Mouse (Mus musculus) heart, embryonic 11.5 days (tissue): ENCODE results near the gene Pik3r6. TPM values are rescaled to one million over a fixed set of nuclear protein-coding genes. Genes with fewer than 3 reads are reported as not detected.

Source experiments
- ATAC-seq: fragments of 200-750 bp; cut with Nextera tagmentation; replicated peaks from 2 replicates; pipeline ENCODE4 v1.8.0; 2017; ENCODE audit warnings: moderate library complexity; ENCODE audit not compliant: insufficient number of reproducible peaks, low FRiP score, low TSS enrichment
- H3K27ac ChIP-seq: fragments of 300-500 bp; sonication (generic); 2 replicates; pipeline ENCODE4 v1.5.1; 2014; ENCODE audit warnings: mild to moderate bottlenecking, low read depth, low read length
- H3K27me3 ChIP-seq: fragments of 300-500 bp; sonication (generic); 2 replicates; pipeline ENCODE4 v1.6.1; 2014; ENCODE audit warnings: mild to moderate bottlenecking, low read length, mixed read lengths; ENCODE audit not compliant: control insufficient read depth, insufficient read depth
- H3K36me3 ChIP-seq: fragments of 300-500 bp; sonication (generic); 2 replicates; pipeline ENCODE4 v1.6.1; 2014; ENCODE audit warnings: mild to moderate bottlenecking, low read length, moderate library complexity, mixed read lengths; ENCODE audit not compliant: control insufficient read depth, insufficient read depth
- H3K4me1 ChIP-seq: fragments of 300-500 bp; sonication (generic); 2 replicates; pipeline ENCODE4 v1.6.1; 2014; ENCODE audit warnings: low read length; ENCODE audit not compliant: control insufficient read depth, insufficient read depth
- H3K4me2 ChIP-seq: fragments of 300-500 bp; sonication (generic); 2 replicates; pipeline ENCODE4 v1.6.1; 2014; ENCODE audit warnings: mild to moderate bottlenecking, moderate library complexity
- H3K4me3 ChIP-seq: fragments of 300-500 bp; sonication (generic); 2 replicates; pipeline ENCODE4 v1.5.1; 2014; ENCODE audit warnings: low read depth, low read length
- H3K9ac ChIP-seq: fragments of 300-500 bp; sonication (generic); 2 replicates; pipeline ENCODE4 v1.6.1; 2014; ENCODE audit warnings: mild to moderate bottlenecking, low read depth, low read length, moderate library complexity
- H3K9me3 ChIP-seq: fragments of 300-500 bp; sonication (generic); replicated peaks from 2 replicates; pipeline ENCODE4 v1.6.1; 2016; ENCODE audit warnings: low read length; ENCODE audit not compliant: control insufficient read depth
- WGBS: fragments of 180-500 bp; shearing (Covaris S2); extraction: QIAGEN DNeasy Blood & Tissue Kit; methylation state at CpG from one replicate; pipeline ENCODE4 v1.1.7; 2014; ENCODE audit not compliant: insufficient replicate concordance; 5-methylcytosine and 5-hydroxymethylcytosine counted together
- polyA plus RNA-seq: library from polyadenylated mRNA; unstranded; fragments of >200 nt; fragmentation: Nextera tagmentation; extraction: Ambion mirVana; gene quantifications from 2 replicates; pipeline ENCODE4 v1.2.1, GENCODE M21; 2014

Gene Pik3r6
- polyA plus RNA-seq, 1 experiment from 2014 or later: 2.5 TPM

- WGBS: 51% methylated on average over 3 of the region's 3 CpGs
- H3K36me3 ChIP-seq: no peaks in the 10 kb centered on the region
- no peaks in the 10 kb centered on the region for H3K27me3 ChIP-seq
- H3K9me3 ChIP-seq: no peaks in the 10 kb centered on the region; the same call in 1 of the 2 replicates
- no peak overlapping the region for H3K27ac ChIP-seq
- no peaks in the 10 kb centered on the region for H3K4me1 ChIP-seq
- H3K9ac ChIP-seq: no peak overlapping the region
- no peak overlapping the region for H3K4me2 ChIP-seq
- no peak for ATAC-seq
- no peak overlapping the region for H3K4me3 ChIP-seq
Observed at GRCm38 (mm10) chr11:68513969-68514368, 11.2 kb downstream of the Pik3r6 start.

DNA sequence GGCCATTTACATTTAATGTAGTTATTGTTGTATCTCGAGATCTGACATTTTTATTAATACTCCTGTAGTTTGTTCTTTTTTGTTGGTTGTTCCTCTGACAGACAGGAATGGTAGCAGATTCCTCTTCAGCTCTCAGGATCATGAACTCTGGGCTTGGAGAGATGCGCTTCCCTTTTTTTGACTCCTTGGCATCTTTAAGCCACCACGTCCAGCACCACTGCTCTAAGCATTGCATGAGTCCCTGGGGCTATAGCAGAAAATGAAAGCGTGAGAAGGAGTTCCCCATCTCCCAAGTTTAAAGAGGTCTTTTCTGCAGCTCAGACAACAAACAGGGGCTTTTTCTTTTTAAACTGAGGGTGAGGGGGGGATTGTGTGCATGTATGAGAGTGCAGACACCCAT is 16.5 kb downstream of the Pik3r6 start:
- WGBS: 81% methylated on average over 4 of the region's 4 CpGs
- no peak for ATAC-seq

DNA sequence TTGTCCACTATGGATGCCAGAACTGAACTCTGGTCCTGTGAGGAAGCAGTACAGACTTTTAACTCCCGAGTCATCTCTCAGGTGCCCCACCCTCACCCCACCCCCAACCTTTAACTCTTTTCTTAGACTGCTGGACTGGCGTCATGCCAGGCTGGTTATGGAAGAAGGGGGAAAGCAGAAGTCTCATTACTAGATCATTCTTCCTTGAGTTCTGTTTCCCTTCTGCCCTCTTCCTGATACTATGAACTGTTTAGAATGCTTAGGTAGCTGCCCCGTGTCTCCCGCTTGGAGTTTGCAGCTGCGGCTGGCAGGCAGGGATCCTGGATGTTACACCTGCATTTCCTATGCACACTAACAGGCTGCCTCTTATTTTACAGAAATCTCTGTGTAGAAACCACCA is 17.0 kb downstream of the Pik3r6 start:
- H3K36me3 ChIP-seq: no peaks in the 10 kb centered on the region
- 83% methylated on average over 5 of the region's 5 CpGs for WGBS
- H3K4me2 ChIP-seq: no peak overlapping the region
- H3K4me1 ChIP-seq: no peaks in the 10 kb centered on the region
- ATAC-seq: no peak
- H3K9me3 ChIP-seq: peaks cover 3% of the 10 kb centered on the region; the same call in 1 of the 2 replicates
- no peak overlapping the region for H3K9ac ChIP-seq
- no peak overlapping the region for H3K4me3 ChIP-seq
- H3K27me3 ChIP-seq: no peaks in the 10 kb centered on the region
- H3K27ac ChIP-seq: no peak overlapping the region

More for the DNA sequence above, 16.5 kb downstream of the Pik3r6 start:
- Histone ChIP-seq H3K27me3 (no peaks in the 10 kb centered on the region), H3K4me1 (no peaks in the 10 kb centered on the region), H3K27ac (no peak overlapping the region), H3K9ac (no peak overlapping the region), H3K36me3 (no peaks in the 10 kb centered on the region), H3K4me2 (no peak overlapping the region), H3K4me3 (no peak overlapping the region), H3K9me3 (peaks cover 3% of the 10 kb centered on the region; the same call in 1 of the 2 replicates)

- H3K36me3 ChIP-seq: no peaks in the 10 kb centered on the region
- H3K4me1 ChIP-seq: no peaks in the 10 kb centered on the region
- ATAC-seq: no peak
- no peak overlapping the region for H3K4me2 ChIP-seq
- H3K4me3 ChIP-seq: no peak overlapping the region
- H3K9ac ChIP-seq: no peak overlapping the region
- no peak overlapping the region for H3K27ac ChIP-seq
- WGBS: 70% methylated on average over 2 of the region's 2 CpGs
- no peaks in the 10 kb centered on the region for H3K27me3 ChIP-seq
- H3K9me3 ChIP-seq: peaks cover 3% of the 10 kb centered on the region; the same call in 1 of the 2 replicates
Observed at GRCm38 (mm10) chr11:68520439-68520838, 17.6 kb downstream of the Pik3r6 start.

DNA sequence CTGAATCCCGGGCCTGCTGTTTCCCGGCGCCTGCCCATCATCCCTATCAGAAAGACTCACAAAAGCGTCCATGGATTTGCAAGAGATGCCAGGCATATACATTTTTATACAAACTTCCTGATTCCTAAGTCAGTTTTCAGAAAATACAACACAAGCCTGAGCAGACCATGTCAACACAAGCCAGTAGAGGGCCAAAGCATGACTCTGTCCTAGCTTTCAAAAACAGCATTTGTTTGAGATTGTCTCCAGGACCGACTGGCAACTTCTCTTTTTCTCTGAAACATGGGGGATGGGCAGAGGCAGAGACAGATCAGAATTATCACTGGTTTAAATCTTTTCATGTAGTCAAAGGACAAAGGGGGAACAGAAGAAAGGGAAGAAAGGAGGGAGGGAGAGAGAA is 18.5 kb downstream of the Pik3r6 start:
- Histone ChIP-seq H3K4me1 (no peaks in the 10 kb centered on the region), H3K4me2 (no peak overlapping the region), H3K27me3 (no peaks in the 10 kb centered on the region), H3K9me3 (peaks cover 3% of the 10 kb centered on the region; the same call in 1 of the 2 replicates), H3K27ac (no peak overlapping the region), H3K9ac (no peak overlapping the region), H3K4me3 (no peak overlapping the region), H3K36me3 (no peaks in the 10 kb centered on the region)
- WGBS: 73% methylated on average over 5 of the region's 5 CpGs
- no peak for ATAC-seq

DNA sequence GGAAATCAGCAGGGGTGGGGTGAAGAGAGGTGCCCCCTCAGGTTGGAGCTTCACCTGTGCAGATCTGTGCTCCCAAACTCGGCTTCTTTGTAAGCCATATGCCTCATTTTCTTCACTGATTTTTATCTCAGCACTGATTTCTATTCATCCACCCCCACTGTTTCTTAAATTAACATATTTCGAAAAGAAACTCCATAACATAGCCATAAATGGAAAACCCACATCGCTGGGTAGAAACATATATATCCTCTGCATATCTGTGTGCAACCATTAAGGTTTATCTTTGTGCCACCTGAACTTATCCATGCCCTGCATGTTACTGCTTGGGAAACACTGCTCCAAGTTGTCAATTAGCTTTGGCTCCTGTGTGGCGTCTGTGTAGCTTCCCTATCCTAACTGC is 23.6 kb downstream of the Pik3r6 start:
- Histone ChIP-seq H3K27me3 (no peaks in the 10 kb centered on the region), H3K36me3 (no peaks in the 10 kb centered on the region), H3K27ac (no peak overlapping the region), H3K4me1 (no peaks in the 10 kb centered on the region), H3K9me3 (no peaks in the 10 kb centered on the region), H3K9ac (no peak overlapping the region), H3K4me2 (no peak overlapping the region), H3K4me3 (no peak overlapping the region)
- 68% methylated on average over 4 of the region's 4 CpGs for WGBS
- ATAC-seq: no peak

DNA sequence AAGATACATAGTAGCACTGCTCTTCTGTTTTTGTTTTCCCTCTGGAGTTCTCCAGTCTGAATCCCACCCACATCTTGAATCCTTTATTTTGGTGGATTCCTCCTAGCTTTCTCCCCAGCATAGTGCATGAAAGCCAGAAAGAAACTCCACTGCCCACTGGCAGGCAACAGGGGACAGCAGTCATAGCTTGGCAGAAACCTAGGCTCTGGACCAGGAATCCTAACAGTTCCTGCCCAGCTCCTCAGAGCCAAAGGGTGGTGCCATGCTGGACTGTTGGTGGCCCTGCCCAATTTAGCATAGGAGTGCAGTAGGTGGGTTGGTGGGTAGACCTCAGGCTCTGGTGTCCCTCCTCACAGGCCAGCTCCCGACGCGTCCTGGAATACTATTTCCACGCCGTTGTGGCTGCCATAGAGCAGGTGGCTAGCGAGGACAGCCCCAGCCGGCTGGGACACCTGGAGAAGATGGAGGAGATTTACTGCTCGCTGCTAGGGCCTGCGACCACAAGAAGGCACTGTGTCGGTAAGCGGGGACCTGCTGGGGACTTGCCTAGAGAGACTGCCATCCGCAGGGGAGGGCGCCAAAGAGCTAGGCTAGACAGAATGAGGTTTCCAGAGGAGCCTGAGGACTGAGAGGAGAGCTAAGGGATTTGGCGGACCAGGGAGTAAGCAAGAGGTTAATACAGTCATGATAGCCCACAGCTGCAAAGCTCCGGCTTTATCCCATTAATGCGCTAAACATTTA is 28.4 kb downstream of the Pik3r6 start:
- Histone ChIP-seq H3K9me3 (no peaks in the 10 kb centered on the region), H3K9ac (no peak overlapping the region), H3K27ac (no peak overlapping the region), H3K4me1 (no peaks in the 10 kb centered on the region; the same call in 1 of the 2 replicates), H3K4me3 (no peak overlapping the region), H3K36me3 (no peaks in the 10 kb centered on the region), H3K27me3 (no peaks in the 10 kb centered on the region), H3K4me2 (no peak overlapping the region)
- no peak for ATAC-seq
- WGBS: 25% methylated on average over 16 of the region's 16 CpGs

- Histone ChIP-seq H3K4me3 (no peak overlapping the region), H3K4me1 (no peaks in the 10 kb centered on the region; the same call in 1 of the 2 replicates), H3K9ac (no peak overlapping the region), H3K9me3 (no peaks in the 10 kb centered on the region), H3K4me2 (no peak overlapping the region), H3K36me3 (no peaks in the 10 kb centered on the region), H3K27ac (no peak overlapping the region), H3K27me3 (no peaks in the 10 kb centered on the region)
- ATAC-seq: no peak
- 66% methylated on average over 11 of the region's 11 CpGs for WGBS
Observed at GRCm38 (mm10) chr11:68531941-68532535, 29.2 kb downstream of the Pik3r6 start.
